ENCODE assay signal across 9 mouse cellular contexts in the genomic region with DNA sequence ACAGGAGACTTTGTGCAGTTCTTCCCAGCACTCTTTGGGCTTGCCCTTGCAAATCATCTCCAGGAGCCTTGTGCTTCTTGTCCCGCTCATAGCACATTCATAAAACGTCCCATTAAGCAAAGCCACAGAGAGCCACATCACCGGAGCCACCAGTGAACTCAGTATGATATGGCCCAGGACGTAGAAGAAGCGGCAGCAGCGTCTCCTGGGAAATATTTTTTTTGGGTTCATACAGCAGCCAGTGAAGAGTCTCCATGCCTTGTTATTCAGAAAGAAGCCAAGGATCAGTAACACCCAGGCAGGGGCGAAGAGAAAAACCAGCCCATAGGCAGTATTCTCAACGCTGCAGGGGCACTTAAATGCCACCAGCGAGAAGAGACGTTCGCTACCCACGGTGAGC. TPM values are rescaled to one million over a fixed set of nuclear protein-coding genes. Genes with fewer than 3 reads are reported as not detected.
A peak's percentile ranks its signal among the peaks of the same experiment; 100 is the strongest.
DNase-seq lines count a peak whose midpoint lies in the region; ATAC-seq and TF ChIP-seq lines count a peak whose summit lies in the region.
"Had no signal": no experiment of that assay in that cellular context is flagged by ENCODE, and none has a peak within 500 bp of the region (broad histone marks: within the 10 kb centered on the region; RNA-seq: fewer than 3 reads in every experiment).

No protein-coding gene starts in this region.

- H3K9me3 ChIP-seq in kidney, postnatal 0 days (replicated peaks; ENCODE audit: low read length), result no peaks in the 10 kb centered on the region
- H3K9me3 ChIP-seq in embryonic facial prominence, embryonic 10.5 days, result no peaks in the 10 kb centered on the region
- no peaks in the 10 kb centered on the region for H3K9me3 ChIP-seq in hindbrain, embryonic 14.5 days (ENCODE audit: control insufficient read depth, low read length)
- H3K9me3 ChIP-seq in midbrain, embryonic 16.5 days (replicated peaks; ENCODE audit: control insufficient read depth, low read length, poor library complexity, severe bottlenecking), result no peaks in the 10 kb centered on the region

- TF ChIP-seq CTCF in kidney, postnatal 0 days (IDR thresholded peaks at IDR 0.05; ENCODE audit: low read depth), result no peak

- no peak for DNase-seq in kidney, postnatal 0 days (ENCODE audit: low spot score)
- DNase-seq in kidney, adult 11 months, result no peak
- DNase-seq in embryonic facial prominence, embryonic 10.5 days (ENCODE audit: low spot score), result no peak
- no peak for DNase-seq in hindbrain, embryonic 14.5 days (ENCODE audit: low spot score)
- DNase-seq in frontal cortex, postnatal 25 days (ENCODE audit: low spot score in 2 of 2), result no peak
- DNase-seq in layer of hippocampus, postnatal 25 days (ENCODE audit: extremely low spot score in 1 of 2, low spot score in 1 of 2), result no peak

- no peaks in the 10 kb centered on the region for H3K27me3 ChIP-seq in kidney, postnatal 0 days (ENCODE audit: insufficient read depth, low read length)
- no peaks in the 10 kb centered on the region for H3K27me3 ChIP-seq in embryonic facial prominence, embryonic 10.5 days (replicated peaks; ENCODE audit: low read depth, poor library complexity, severe bottlenecking)
- H3K27me3 ChIP-seq in hindbrain, embryonic 14.5 days (ENCODE audit: control insufficient read depth, insufficient read depth, low read length), result no peaks in the 10 kb centered on the region
- H3K27me3 ChIP-seq in midbrain, embryonic 16.5 days (ENCODE audit: control insufficient read depth, insufficient read depth, low read depth, low read length), result no peaks in the 10 kb centered on the region

- H3K9ac ChIP-seq in kidney, postnatal 0 days (ENCODE audit: low read depth, low read length), result peak overlapping the region; percentile 36; the same call in 1 of the 2 replicates
- no peak overlapping the region for H3K9ac ChIP-seq in hindbrain, embryonic 14.5 days
- no peak overlapping the region for H3K9ac ChIP-seq in midbrain, embryonic 16.5 days (ENCODE audit: low read depth, low read length)

- 0 out of 2 replicates have a peak, but pooled peaks cover 5% of the 10 kb centered on the region for H3K4me1 ChIP-seq in kidney, postnatal 0 days (replicated peaks; ENCODE audit: insufficient read depth, low read length)
- peaks cover 12% of the 10 kb centered on the region for H3K4me1 ChIP-seq in embryonic facial prominence, embryonic 10.5 days
- H3K4me1 ChIP-seq in hindbrain, embryonic 14.5 days (replicated peaks; ENCODE audit: control insufficient read depth, insufficient read depth, low read length), result no peaks in the 10 kb centered on the region
- no peaks in the 10 kb centered on the region for H3K4me1 ChIP-seq in midbrain, embryonic 16.5 days (ENCODE audit: control insufficient read depth, insufficient read depth, low read length)

- H3K27ac ChIP-seq in kidney, postnatal 0 days, result no peak overlapping the region
- H3K27ac ChIP-seq in embryonic facial prominence, embryonic 10.5 days (replicated peaks), result peak overlapping the region; percentile 25; the same call in 1 of the 2 replicates
- no peak overlapping the region for H3K27ac ChIP-seq in hindbrain, embryonic 14.5 days
- H3K27ac ChIP-seq in midbrain, embryonic 16.5 days (ENCODE audit: low read length), result no peak overlapping the region

- H3K36me3 ChIP-seq in kidney, postnatal 0 days (ENCODE audit: insufficient read depth, low read length), result no peaks in the 10 kb centered on the region
- H3K36me3 ChIP-seq in embryonic facial prominence, embryonic 10.5 days (replicated peaks), result no peaks in the 10 kb centered on the region
- no peaks in the 10 kb centered on the region for H3K36me3 ChIP-seq in hindbrain, embryonic 14.5 days (replicated peaks; ENCODE audit: control insufficient read depth, insufficient read depth)
- no peaks in the 10 kb centered on the region for H3K36me3 ChIP-seq in midbrain, embryonic 16.5 days (ENCODE audit: control insufficient read depth, insufficient read depth, low read length)

- peak overlapping the region; percentile 51 for H3K4me2 ChIP-seq in kidney, postnatal 0 days (ENCODE audit: low read length)
- H3K4me2 ChIP-seq in hindbrain, embryonic 14.5 days (replicated peaks), result peak overlapping the region; percentile 34
- H3K4me2 ChIP-seq in midbrain, embryonic 16.5 days (ENCODE audit: low read length), result peak overlapping the region; percentile 44

- H3K4me3 ChIP-seq in kidney, postnatal 0 days (replicated peaks; ENCODE audit: low read depth, low read length), result peak overlapping the region; percentile 19
- peak overlapping the region; percentile 32 for H3K4me3 ChIP-seq in embryonic facial prominence, embryonic 10.5 days
- peak overlapping the region; percentile 2; the same call in 1 of the 2 replicates for H3K4me3 ChIP-seq in hindbrain, embryonic 14.5 days (replicated peaks; ENCODE audit: low read length)
- H3K4me3 ChIP-seq in midbrain, embryonic 16.5 days (ENCODE audit: low read depth, low read length), result peak overlapping the region; percentile 26

- WGBS in kidney, postnatal 0 days, result 52% methylated on average over 12 of the region's 12 CpGs
- 66% methylated on average over 12 of the region's 12 CpGs for WGBS in embryonic facial prominence, embryonic 10.5 days
- 59% methylated on average over 12 of the region's 12 CpGs for WGBS in hindbrain, embryonic 14.5 days
- WGBS in midbrain, embryonic 16.5 days, result 55% methylated on average over 12 of the region's 12 CpGs

- ATAC-seq in kidney, postnatal 0 days (replicated peaks; ENCODE audit: low FRiP score, low read depth), result no peak
- 0 out of 2 replicates have a peak, but pooled peaks have one; percentile 6 for ATAC-seq in hindbrain, embryonic 14.5 days (ENCODE audit: low FRiP score)
- peak; percentile 16; the same call in 1 of the 2 replicates for ATAC-seq in midbrain, embryonic 16.5 days
- ATAC-seq in megakaryocyte-erythroid progenitor cell, adult 5-6 weeks (replicated peaks; ENCODE audit: low FRiP score, low TSS enrichment, poor library complexity, severe bottlenecking), result no peak; the same call in 1 of the 2 replicates

RNA-seq across cellular contexts. Expression of gene Calhm5, which starts 0.4 kb away (rescaled TPM):
- polyA plus RNA-seq in kidney, postnatal 0 days (2015; fragmentation: Nextera tagmentation; extraction: Ambion mirVana), result 0.56 and 0.57 TPM in 2 replicates
- 0.11 and 0.12 TPM in 2 replicates for polyA plus RNA-seq in embryonic facial prominence, embryonic 10.5 days (2016; fragmentation: Nextera tagmentation; extraction: Ambion mirVana)
- 0.66 and 0.73 TPM in 2 replicates for polyA plus RNA-seq in hindbrain, embryonic 14.5 days (2014; fragmentation: Nextera tagmentation; extraction: Ambion mirVana)
- polyA plus RNA-seq in midbrain, embryonic 16.5 days (2015; fragmentation: Nextera tagmentation; extraction: Ambion mirVana), result 0.69 and 0.92 TPM in 2 replicates
- total RNA-seq in megakaryocyte-erythroid progenitor cell, adult 5-6 weeks (2014; fragmentation: Nextera tagmentation), result not detected in 2 replicates
- not detected in 2 replicates for total RNA-seq in megakaryocyte-erythroid progenitor cell, adult 5-6 weeks (2017)
- 1 to 10 TPM; 3.8 TPM for total RNA-seq in layer of hippocampus, postnatal 25 days (2021)

RNA-seq across cellular contexts. Expression of gene Calhm6, which starts 31.8 kb away (rescaled TPM):
- polyA plus RNA-seq in kidney, postnatal 0 days (2015; fragmentation: Nextera tagmentation; extraction: Ambion mirVana), result 0.94 and 1.3 TPM in 2 replicates
- 0.62 and 0.68 TPM in 2 replicates for polyA plus RNA-seq in embryonic facial prominence, embryonic 10.5 days (2016; fragmentation: Nextera tagmentation; extraction: Ambion mirVana)
- 0.38 and 0.90 TPM in 2 replicates for polyA plus RNA-seq in hindbrain, embryonic 14.5 days (2014; fragmentation: Nextera tagmentation; extraction: Ambion mirVana)
- 0.45 and 0.67 TPM in 2 replicates for polyA plus RNA-seq in midbrain, embryonic 16.5 days (2015; fragmentation: Nextera tagmentation; extraction: Ambion mirVana)
- 0.79 and 0.94 TPM in 2 replicates for total RNA-seq in megakaryocyte-erythroid progenitor cell, adult 5-6 weeks (2014; fragmentation: Nextera tagmentation)
- 4.5 TPM in 1 of 2 replicates, not detected in the other for total RNA-seq in megakaryocyte-erythroid progenitor cell, adult 5-6 weeks (2017)
- total RNA-seq in layer of hippocampus, postnatal 25 days (2021), result under 1 TPM; 0.25 to 0.56 TPM
- total RNA-seq: heart, postnatal 36 days had no signal

RNA-seq across cellular contexts. Expression of gene Calhm4, which starts 51.9 kb away (rescaled TPM):
- not detected in 2 replicates for polyA plus RNA-seq in kidney, postnatal 0 days (2015; fragmentation: Nextera tagmentation; extraction: Ambion mirVana)
- polyA plus RNA-seq in embryonic facial prominence, embryonic 10.5 days (2016; fragmentation: Nextera tagmentation; extraction: Ambion mirVana), result not detected in 2 replicates
- not detected in 2 replicates for polyA plus RNA-seq in hindbrain, embryonic 14.5 days (2014; fragmentation: Nextera tagmentation; extraction: Ambion mirVana)
- not detected in 2 replicates for polyA plus RNA-seq in midbrain, embryonic 16.5 days (2015; fragmentation: Nextera tagmentation; extraction: Ambion mirVana)
- not detected in 2 replicates for total RNA-seq in megakaryocyte-erythroid progenitor cell, adult 5-6 weeks (2014; fragmentation: Nextera tagmentation)
- not detected in 2 replicates for total RNA-seq in megakaryocyte-erythroid progenitor cell, adult 5-6 weeks (2017)
- not detected for total RNA-seq in layer of hippocampus, postnatal 25 days (2021)
- total RNA-seq: heart, postnatal 36 days had no signal

RNA-seq across cellular contexts. Expression of gene Trappc3l, which starts 58.6 kb away (rescaled TPM):
- not detected in 2 replicates for polyA plus RNA-seq in kidney, postnatal 0 days (2015; fragmentation: Nextera tagmentation; extraction: Ambion mirVana)
- polyA plus RNA-seq in embryonic facial prominence, embryonic 10.5 days (2016; fragmentation: Nextera tagmentation; extraction: Ambion mirVana), result not detected in 2 replicates
- polyA plus RNA-seq in hindbrain, embryonic 14.5 days (2014; fragmentation: Nextera tagmentation; extraction: Ambion mirVana), result not detected in 2 replicates
- not detected in 2 replicates for polyA plus RNA-seq in midbrain, embryonic 16.5 days (2015; fragmentation: Nextera tagmentation; extraction: Ambion mirVana)
- not detected in 2 replicates for total RNA-seq in megakaryocyte-erythroid progenitor cell, adult 5-6 weeks (2014; fragmentation: Nextera tagmentation)
- total RNA-seq in megakaryocyte-erythroid progenitor cell, adult 5-6 weeks (2017), result not detected in 2 replicates
- total RNA-seq in layer of hippocampus, postnatal 25 days (2021), result not detected
- total RNA-seq: heart, postnatal 36 days had no signal

Comparison
In these comparisons a context has a peak if more than half of its experiments do, and no peak if none do; other contexts are left out.
1. ATAC-seq: peak in hindbrain, embryonic 14.5 days (single experiment) and midbrain, embryonic 16.5 days (single experiment); none in kidney, postnatal 0 days (single experiment) and megakaryocyte-erythroid progenitor cell, adult 5-6 weeks (single experiment).
2. Peak in every context shown above with its lines, with median percentiles within 50 percentile points of each other: H3K4me2 ChIP-seq and H3K4me3 ChIP-seq.